Mouse (Mus musculus) bone marrow, adult 2 months (tissue): ENCODE measurements at regions not wholly inside any gene's neighbourhood (a gene's known extent, or its start where the extent isn't known, plus 50 kb on each side); places are given as distances from the start of the nearest gene placed in this dataset.

ENCODE experiments used
- H3K27ac ChIP-seq: fragments of 200-500 bp; 2 replicates; pipeline ENCODE4 v1.5.1; 2012; ENCODE audit warnings: low read depth, mild to moderate bottlenecking, control low read depth, inconsistent platforms, low read length; ENCODE audit not compliant: control insufficient read depth, poor library complexity, insufficient read depth
- H3K4me1 ChIP-seq: fragments of 200-500 bp; 2 replicates; pipeline ENCODE4 v1.6.1; 2011; ENCODE audit warnings: low read length; ENCODE audit not compliant: control insufficient read depth, insufficient read depth
- H3K4me3 ChIP-seq: fragments of 200-500 bp; replicated peaks from 2 replicates; pipeline ENCODE3; 2011; ENCODE audit warnings: mild to moderate bottlenecking, low read depth, low read length, control low read depth; ENCODE audit not compliant: control insufficient read depth
- CTCF ChIP-seq: fragments of 200-500 bp; IDR thresholded peaks from 2 replicates; pipeline ENCODE4 v1.5.1; 2011; ENCODE audit warnings: low read length, control low read depth; ENCODE audit not compliant: control insufficient read depth, insufficient read depth
- POLR2A ChIP-seq: fragments of 200-500 bp; IDR thresholded peaks from 2 replicates; pipeline ENCODE4 v1.6.1; 2011; ENCODE audit warnings: low read depth, mild to moderate bottlenecking, control low read depth, low read length, borderline replicate concordance; ENCODE audit not compliant: control insufficient read depth
- WGBS: fragments of 180-500 bp; shearing (Covaris S2); methylation state at CpG from one replicate; pipeline ENCODE4 v1.1.7; 2018; 5-methylcytosine and 5-hydroxymethylcytosine counted together

DNA sequence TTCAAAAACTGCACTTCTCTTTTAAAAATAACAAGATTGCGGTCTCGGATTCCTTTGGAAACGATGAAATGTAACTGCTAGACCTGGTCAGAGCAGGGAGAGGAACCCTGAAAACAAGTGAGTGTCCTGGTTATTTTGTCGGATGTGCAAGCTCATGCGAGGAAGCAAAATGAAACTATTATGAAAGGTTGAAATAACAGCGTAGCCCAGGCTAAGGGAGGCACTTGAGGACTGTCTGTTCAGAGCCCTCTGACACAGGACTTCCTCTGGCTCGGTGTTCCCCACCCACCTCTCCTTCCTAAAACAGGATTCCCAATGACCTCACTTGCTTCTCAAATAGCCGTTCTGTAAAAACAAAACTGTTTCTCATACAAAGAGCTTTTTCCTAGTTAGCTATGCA lies 51.3 kb upstream of the S1pr1 start:
- TF ChIP-seq CTCF, result no peak
- TF ChIP-seq POLR2A, result no peak
- Histone ChIP-seq H3K4me3 (no peak overlapping the region), H3K27ac (no peak overlapping the region), H3K4me1 (no peaks in the 10 kb centered on the region; the same call in 1 of the 2 replicates)
- WGBS, result 13% methylated on average over 8 of the region's 8 CpGs

DNA sequence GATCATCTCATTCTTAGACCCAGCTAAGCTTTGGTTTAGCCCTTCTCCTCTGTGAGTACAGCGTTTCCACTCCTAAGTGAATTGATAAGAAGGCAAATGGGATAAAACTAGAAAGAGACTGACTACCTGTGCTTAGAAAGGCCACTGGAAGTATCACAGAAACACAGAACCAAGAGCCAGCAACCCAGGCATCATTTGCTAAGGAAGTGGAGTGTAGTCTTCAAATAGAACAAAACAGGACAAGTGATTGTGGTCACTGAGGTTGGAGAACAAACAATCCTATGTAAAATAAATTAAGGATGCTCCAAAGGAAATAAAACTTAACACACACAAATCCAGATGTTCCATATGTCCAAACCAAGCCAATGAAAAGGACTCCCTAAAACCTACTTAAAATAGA lies 53.4 kb upstream of the S1pr1 start:
- no peak overlapping the region for H3K4me3 ChIP-seq
- WGBS, result 82% methylated on average over 1 of the region's 1 CpGs
- no peak overlapping the region for H3K27ac ChIP-seq
- no peak for TF ChIP-seq POLR2A
- TF ChIP-seq CTCF, result no peak
- H3K4me1 ChIP-seq, result no peaks in the 10 kb centered on the region; the same call in 1 of the 2 replicates

DNA sequence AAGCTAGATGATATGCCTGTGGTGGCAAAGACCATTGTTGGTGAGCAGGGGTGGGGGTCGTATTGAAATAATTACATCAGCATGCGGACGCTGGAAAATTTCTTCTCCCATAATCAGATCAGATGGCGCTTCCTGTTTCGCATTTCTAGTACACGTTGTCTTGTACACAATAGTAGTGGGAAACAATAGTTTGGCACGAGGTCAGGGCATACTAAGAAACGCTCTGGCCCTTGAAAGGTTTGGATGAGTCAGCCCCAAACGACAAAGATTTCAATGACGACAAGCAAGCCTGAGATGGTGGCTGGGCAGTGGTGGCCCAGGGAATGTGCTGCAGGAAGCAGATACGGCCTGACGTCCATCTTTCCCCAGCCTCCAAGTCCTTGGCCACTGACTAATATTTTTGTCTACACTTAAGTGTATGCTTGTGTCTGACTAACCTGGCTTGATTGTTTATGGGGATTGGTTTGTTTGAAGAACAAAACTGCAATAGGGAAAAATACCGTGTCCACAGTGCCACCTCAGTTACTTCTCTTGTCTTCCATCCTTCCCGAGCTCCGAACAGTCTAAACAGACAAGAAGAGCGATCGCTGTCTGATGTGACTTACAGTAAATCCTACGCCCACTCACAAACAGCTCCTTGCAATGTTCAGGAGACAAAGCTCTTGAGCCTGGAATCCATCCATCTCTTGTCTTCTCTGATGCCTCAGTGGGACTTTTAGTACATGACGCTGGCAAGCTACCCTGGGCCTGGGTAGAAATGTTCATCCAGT lies 54.1 kb upstream of the S1pr1 start:
- TF ChIP-seq POLR2A (no peak), CTCF (no peak)
- Histone ChIP-seq H3K4me3 (no peak overlapping the region), H3K27ac (no peak overlapping the region), H3K4me1 (no peaks in the 10 kb centered on the region; the same call in 1 of the 2 replicates)
- 64% methylated on average over 19 of the region's 19 CpGs for WGBS

DNA sequence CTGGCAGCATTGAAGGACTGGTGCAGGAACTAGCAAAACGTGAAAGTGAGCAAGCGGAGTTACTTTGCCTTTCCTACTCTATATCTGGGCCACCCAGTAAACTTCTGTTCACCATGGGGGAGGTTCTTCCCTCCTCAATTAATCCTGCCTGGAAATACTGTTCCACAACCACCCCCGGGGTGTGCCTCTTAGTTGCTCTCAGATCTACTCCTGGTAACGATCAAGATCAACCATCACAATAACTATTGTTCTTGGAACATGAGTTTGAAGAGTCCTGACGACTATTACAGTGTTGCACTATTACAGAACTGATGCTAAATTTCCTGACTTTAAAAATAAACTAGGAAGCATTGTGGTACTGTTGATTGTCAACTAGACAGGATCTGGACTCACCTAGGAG lies 57.8 kb upstream of the S1pr1 start:
- no peak overlapping the region for H3K4me3 ChIP-seq
- 79% methylated on average over 5 of the region's 5 CpGs for WGBS
- H3K27ac ChIP-seq, result no peak overlapping the region
- no peak for TF ChIP-seq CTCF
- TF ChIP-seq POLR2A, result no peak
- no peaks in the 10 kb centered on the region for H3K4me1 ChIP-seq

DNA sequence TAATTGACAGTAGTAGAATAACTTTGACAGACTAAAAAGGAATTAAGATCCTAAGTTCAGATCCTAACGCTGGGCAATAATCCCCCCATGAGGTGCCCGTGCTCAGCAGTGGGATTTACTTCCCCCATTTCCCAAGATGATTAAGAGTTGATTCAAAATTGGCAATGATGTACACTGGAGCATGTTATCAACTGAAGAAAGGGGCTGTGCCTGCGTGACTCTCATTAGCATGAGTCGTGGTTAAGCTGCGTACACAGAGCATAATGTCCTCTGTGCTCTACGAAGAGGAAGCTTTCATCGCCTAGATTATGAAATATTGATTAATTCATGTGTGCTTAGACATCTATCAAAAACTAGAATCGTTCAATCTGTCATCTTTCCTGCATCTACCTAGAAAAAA lies 59.4 kb upstream of the S1pr1 start:
- no peaks in the 10 kb centered on the region for H3K4me1 ChIP-seq
- no peak for TF ChIP-seq CTCF
- TF ChIP-seq POLR2A, result no peak
- no peak overlapping the region for H3K4me3 ChIP-seq
- WGBS, result 44% methylated on average over 8 of the region's 8 CpGs
- no peak overlapping the region for H3K27ac ChIP-seq

DNA sequence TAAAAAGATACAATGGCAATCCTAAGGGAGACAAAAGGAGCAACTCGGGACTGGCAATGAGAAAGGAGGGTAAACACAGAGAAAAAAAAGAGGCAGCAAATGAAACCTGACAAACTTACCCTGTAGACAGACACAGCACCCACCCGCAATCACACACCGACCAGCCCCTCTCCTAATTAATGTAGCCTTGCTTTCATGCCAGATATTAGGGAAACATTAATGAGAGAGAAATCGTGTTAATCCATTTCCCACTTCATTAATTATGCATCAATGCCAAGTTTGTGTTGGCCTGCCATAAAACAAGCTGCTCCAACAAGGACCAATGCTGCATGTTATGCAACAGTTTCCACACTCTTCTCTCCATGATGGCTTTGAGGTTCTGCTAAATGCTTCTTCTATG lies 59.9 kb upstream of the S1pr1 start:
- no peak overlapping the region for H3K27ac ChIP-seq
- H3K4me1 ChIP-seq, result no peaks in the 10 kb centered on the region
- TF ChIP-seq POLR2A (no peak), CTCF (no peak)
- H3K4me3 ChIP-seq, result no peak overlapping the region
- WGBS, result 72% methylated on average over 4 of the region's 4 CpGs

DNA sequence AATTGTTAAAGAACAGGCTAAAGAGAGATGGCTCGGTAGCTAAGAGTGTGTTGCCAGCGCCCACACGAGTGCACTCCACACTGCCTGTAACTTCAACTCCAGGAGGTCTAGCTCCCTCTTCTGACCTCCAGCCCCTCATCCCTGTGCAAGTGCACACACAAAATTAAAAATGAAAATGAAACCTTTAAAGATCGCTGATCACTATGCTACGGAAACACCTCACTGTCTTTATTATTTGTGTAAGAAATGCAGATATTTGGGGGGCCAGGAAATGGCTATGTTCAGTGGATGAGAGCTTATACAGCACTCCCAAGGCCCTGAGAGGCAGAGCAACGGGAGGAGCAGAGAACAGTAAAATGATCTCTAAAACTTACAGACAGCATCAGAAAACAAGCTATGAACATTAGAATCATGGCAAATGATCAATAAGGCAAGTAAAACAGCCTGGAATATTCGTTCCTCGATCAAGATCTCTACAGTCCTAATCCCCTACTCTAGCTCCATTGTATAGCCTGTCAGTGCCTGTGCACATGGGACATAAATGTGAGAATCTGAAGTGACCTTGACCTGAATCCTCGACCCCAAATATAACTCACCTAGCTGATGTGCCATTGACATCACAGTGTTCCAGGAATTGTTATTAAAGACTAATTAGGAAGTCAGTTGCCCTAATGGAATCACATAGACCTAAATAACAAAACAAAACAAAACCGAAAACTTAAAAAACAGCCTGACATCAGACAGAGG lies 64.4 kb upstream of the S1pr1 start:
- 85% methylated on average over 10 of the region's 10 CpGs for WGBS

DNA sequence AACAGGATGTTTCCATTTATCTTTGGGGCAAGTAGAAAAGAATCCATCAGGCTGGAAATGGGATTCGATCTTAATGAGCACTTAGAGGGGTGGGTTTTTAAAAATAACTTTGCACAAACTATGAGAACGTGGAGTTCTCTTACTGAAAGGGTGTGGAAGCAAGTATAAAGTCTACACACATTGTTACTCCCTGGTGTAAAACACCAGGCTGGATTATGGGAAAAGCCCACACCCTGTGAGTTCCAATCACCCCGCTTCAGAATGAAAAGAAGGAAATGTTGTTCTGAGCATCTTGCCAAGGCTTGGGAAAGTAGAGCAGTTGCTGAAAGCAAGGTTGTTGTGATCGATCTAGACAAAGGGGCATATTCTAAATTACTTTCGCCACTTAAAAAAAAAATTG lies 65.0 kb upstream of the S1pr1 start:
- 78% methylated on average over 5 of the region's 5 CpGs for WGBS
- Histone ChIP-seq H3K4me3 (no peak overlapping the region), H3K27ac (no peak overlapping the region), H3K4me1 (no peaks in the 10 kb centered on the region)
- no peak for TF ChIP-seq CTCF
- no peak for TF ChIP-seq POLR2A

More for the DNA sequence above, 64.4 kb upstream of the S1pr1 start:
- Histone ChIP-seq H3K27ac (no peak overlapping the region), H3K4me3 (no peak overlapping the region), H3K4me1 (no peaks in the 10 kb centered on the region)
- no peak for TF ChIP-seq CTCF
- no peak for TF ChIP-seq POLR2A

DNA sequence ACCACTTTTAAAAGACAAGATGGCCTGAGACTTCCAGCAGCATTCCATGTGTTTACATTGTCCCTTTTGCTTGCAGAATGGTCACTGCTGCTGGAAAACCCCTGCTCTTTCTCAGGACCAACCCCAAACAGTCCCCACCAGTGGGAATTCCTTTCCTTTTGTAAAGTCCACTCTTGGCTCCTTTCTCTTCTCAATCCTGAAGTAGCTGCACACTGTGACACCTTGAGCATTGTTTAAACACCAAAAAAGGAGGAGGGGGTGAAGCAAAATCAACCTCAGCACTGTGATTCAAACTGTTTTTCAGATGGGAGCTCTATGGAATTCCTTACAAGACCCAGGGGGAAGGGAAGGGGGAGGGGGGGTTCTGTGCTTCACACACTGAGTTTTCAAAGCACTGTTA lies 67.9 kb upstream of the S1pr1 start:
- no peak overlapping the region for H3K4me3 ChIP-seq
- TF ChIP-seq CTCF (no peak), POLR2A (no peak)
- no peaks in the 10 kb centered on the region for H3K4me1 ChIP-seq
- no peak overlapping the region for H3K27ac ChIP-seq
